Mouse (Mus musculus) liver, adult 2 months (tissue): ENCODE measurements around the gene Arl3. TPM values are rescaled to one million over a fixed set of nuclear protein-coding genes. Genes with fewer than 3 reads are reported as not detected.
A peak's percentile ranks its signal among the peaks of the same experiment; 100 is the strongest.

Source experiments
- DNase-seq: peaks from one replicate; pipeline ENCODE4 v3.0.0-alpha.2; 2011; ENCODE audit warnings: low read depth, low spot score; ENCODE audit errors: extremely low read depth
- H3K27ac ChIP-seq: fragments of 200-500 bp; replicated peaks from 2 replicates; pipeline ENCODE4 v1.5.1; 2012; ENCODE audit warnings: low read depth, mild to moderate bottlenecking, control low read depth, inconsistent platforms, low read length; ENCODE audit not compliant: insufficient read depth
- H3K27me3 ChIP-seq: fragments of 200-500 bp; 2 replicates; pipeline ENCODE4 v1.6.1; 2012; ENCODE audit warnings: mild to moderate bottlenecking, moderate library complexity, low read length, inconsistent platforms; ENCODE audit not compliant: control insufficient read depth, insufficient read depth
- H3K36me3 ChIP-seq: fragments of 200-500 bp; 2 replicates; pipeline ENCODE4 v1.6.1; 2012; ENCODE audit warnings: low read length, inconsistent platforms; ENCODE audit not compliant: control insufficient read depth, insufficient read depth
- H3K4me1 ChIP-seq: fragments of 200-500 bp; 2 replicates; pipeline ENCODE4 v1.6.1; 2011; ENCODE audit warnings: low read length; ENCODE audit not compliant: control insufficient read depth, insufficient read depth
- H3K4me3 ChIP-seq: fragments of 200-500 bp; 2 replicates; pipeline ENCODE4 v1.5.1; 2011; ENCODE audit warnings: low read depth, mild to moderate bottlenecking, control low read depth, low read length, moderate library complexity; ENCODE audit not compliant: insufficient read depth
- H3K79me2 ChIP-seq: fragments of 200-500 bp; 2 replicates; pipeline ENCODE4 v1.6.1; 2012; ENCODE audit warnings: inconsistent platforms, mild to moderate bottlenecking, low read length, moderate library complexity; ENCODE audit not compliant: control insufficient read depth, insufficient read depth
- H3K9ac ChIP-seq: fragments of 200-500 bp; 2 replicates; pipeline ENCODE4 v1.6.1; 2012; ENCODE audit warnings: low read depth, mild to moderate bottlenecking, control low read depth, inconsistent platforms, low read length
- CTCF ChIP-seq: fragments of 200-500 bp; IDR thresholded peaks from 2 replicates; pipeline ENCODE4 v1.5.1; 2011; ENCODE audit warnings: low read depth, low read length, control low read depth
- POLR2A ChIP-seq: fragments of 200-500 bp; IDR thresholded peaks from 2 replicates; pipeline ENCODE4 v1.6.1; 2011; ENCODE audit warnings: low read length, control low read depth; ENCODE audit not compliant: insufficient read depth; ENCODE audit errors: extremely low read depth
- WGBS: fragments of 180-500 bp; shearing (Covaris S2); methylation state at CpG from one replicate; pipeline ENCODE4 v1.1.7; 2018; 5-methylcytosine and 5-hydroxymethylcytosine counted together
- polyA plus RNA-seq: library from polyadenylated mRNA; depleted of rRNA; stranded (reverse); fragments of >200 nt; gene quantifications from 2 replicates; pipeline ENCODE4 v1.2.3, GENCODE M21; 2012
- total RNA-seq: library from RNA; depleted of rRNA; stranded (reverse); fragments of >200 nt; gene quantifications from 2 replicates; pipeline ENCODE4 v1.2.3, GENCODE M21; 2014

The Arl3 gene
- total and polyA plus RNA-seq, 2 experiments, result 8.7 to 25.1 TPM

DNA sequence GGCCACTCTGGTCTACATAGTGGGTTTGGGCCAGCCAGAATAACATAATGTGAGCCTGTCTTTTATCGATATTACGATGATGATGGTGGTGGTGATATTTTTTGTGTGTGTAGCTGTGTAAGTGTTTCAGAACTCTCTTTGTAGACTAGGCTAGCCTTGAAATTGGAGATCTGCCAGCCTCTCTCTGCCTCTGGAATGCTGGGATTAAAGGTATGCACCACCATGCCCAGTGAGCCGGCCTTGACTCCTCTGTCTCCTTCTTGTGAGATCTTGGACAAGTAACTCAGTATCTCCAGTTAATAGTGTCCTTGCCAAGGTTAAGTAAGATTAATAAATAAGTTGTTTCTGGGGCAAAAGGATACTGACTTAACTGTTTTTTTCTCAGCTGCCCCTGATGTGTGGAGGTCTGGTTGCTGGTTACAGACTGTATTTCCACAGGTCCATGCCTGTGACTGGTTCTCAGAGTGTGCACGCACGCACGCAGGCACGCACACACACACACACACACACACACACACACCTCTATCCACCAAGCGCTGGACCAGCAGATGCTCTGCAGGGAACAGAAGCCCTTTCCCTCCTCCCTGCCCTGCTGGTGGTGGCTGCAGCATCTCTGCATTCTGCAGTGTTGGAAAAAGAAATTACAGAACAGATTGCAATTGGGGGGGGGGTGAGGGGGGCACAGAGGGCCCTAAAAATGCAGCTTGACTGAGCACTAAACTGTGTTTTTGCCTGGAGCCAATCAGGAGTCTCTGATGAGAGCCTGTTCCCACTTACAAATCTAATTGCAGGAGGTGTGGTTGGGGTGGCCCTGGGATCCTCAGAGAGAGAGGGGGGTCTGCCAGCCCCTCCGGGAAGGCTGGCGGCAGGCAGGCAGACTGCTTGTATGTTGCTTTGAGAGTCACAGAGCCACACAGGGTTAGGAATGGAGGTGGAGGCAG lies 47.0 kb downstream of the Arl3 start:
- H3K79me2 ChIP-seq, result no peaks in the 10 kb centered on the region
- H3K27me3 ChIP-seq, result no peaks in the 10 kb centered on the region
- H3K36me3 ChIP-seq, result no peaks in the 10 kb centered on the region
- no peak overlapping the region for H3K4me3 ChIP-seq
- H3K9ac ChIP-seq, result no peak overlapping the region
- no peak for DNase-seq
- TF ChIP-seq POLR2A, result no peak
- TF ChIP-seq CTCF, result no peak
- H3K4me1 ChIP-seq, result peaks cover 13% of the 10 kb centered on the region
- WGBS, result 92% methylated on average over 10 of the region's 10 CpGs
- H3K27ac ChIP-seq, result no peak overlapping the region

GRCm38 (mm10) chr19:46524601-46525321 lies 48.2 kb downstream of the Arl3 start:
- DNase-seq, result peak; percentile 61
- H3K27me3 ChIP-seq, result no peaks in the 10 kb centered on the region
- no peak overlapping the region for H3K4me3 ChIP-seq
- TF ChIP-seq POLR2A (no peak), CTCF (no peak; the same call in 1 of the 2 replicates)
- no peaks in the 10 kb centered on the region for H3K79me2 ChIP-seq
- WGBS, result 25% methylated on average over 14 of the region's 14 CpGs
- H3K9ac ChIP-seq, result no peak overlapping the region; the same call in 1 of the 2 replicates
- H3K4me1 ChIP-seq, result peaks cover 10% of the 10 kb centered on the region
- H3K27ac ChIP-seq, result no peak overlapping the region
- H3K36me3 ChIP-seq, result no peaks in the 10 kb centered on the region

GRCm38 (mm10) chr19:46524152-46524544 lies 48.9 kb downstream of the Arl3 start:
- Histone ChIP-seq H3K27me3 (no peaks in the 10 kb centered on the region), H3K9ac (no peak overlapping the region), H3K4me1 (peaks cover 10% of the 10 kb centered on the region), H3K36me3 (no peaks in the 10 kb centered on the region), H3K27ac (no peak overlapping the region), H3K4me3 (no peak overlapping the region), H3K79me2 (no peaks in the 10 kb centered on the region)
- WGBS, result 27% methylated on average over 6 of the region's 6 CpGs
- DNase-seq, result no peak
- no peak for TF ChIP-seq POLR2A
- TF ChIP-seq CTCF, result no peak

- Histone ChIP-seq H3K27ac (0 out of 2 replicates have a peak overlapping the region, but pooled peaks have one; percentile 12), H3K27me3 (no peaks in the 10 kb centered on the region), H3K36me3 (no peaks in the 10 kb centered on the region), H3K4me1 (peaks cover 8% of the 10 kb centered on the region), H3K79me2 (no peaks in the 10 kb centered on the region), H3K9ac (no peak overlapping the region), H3K4me3 (no peak overlapping the region)
- no peak for TF ChIP-seq CTCF
- TF ChIP-seq POLR2A, result no peak
- DNase-seq, result no peak
- 26% methylated on average over 20 of the region's 20 CpGs for WGBS
These were observed 49.4 kb downstream of the Arl3 start for GRCm38 (mm10) chr19:46523480-46524151.

DNA sequence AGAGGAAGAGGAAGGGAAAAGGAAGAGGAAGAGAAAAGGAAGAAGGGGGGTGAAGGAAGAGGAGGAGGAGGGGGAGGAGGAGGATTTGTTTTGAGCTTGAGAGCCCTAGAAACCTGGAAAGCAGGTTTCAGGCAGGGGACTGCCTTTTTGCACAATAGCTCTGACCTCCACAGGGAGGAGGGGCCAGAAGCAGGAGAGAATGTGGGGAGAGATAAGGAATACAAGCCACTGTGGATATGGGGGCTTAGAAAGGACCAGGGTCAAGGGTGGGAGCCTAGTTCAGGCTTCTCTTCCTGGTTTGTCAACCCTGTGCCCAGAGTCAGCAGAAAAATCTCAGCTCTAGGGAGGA lies 49.9 kb downstream of the Arl3 start:
- DNase-seq, result no peak
- Histone ChIP-seq H3K27ac (0 out of 2 replicates have a peak overlapping the region, but pooled peaks have one; percentile 12), H3K36me3 (no peaks in the 10 kb centered on the region), H3K79me2 (no peaks in the 10 kb centered on the region), H3K9ac (no peak overlapping the region), H3K27me3 (no peaks in the 10 kb centered on the region), H3K4me1 (peaks cover 7% of the 10 kb centered on the region), H3K4me3 (no peak overlapping the region)
- TF ChIP-seq POLR2A (no peak), CTCF (no peak)
